Mouse (Mus musculus) embryonic facial prominence, embryonic 15.5 days (tissue): ENCODE data around the gene Fkbp8. TPM values are rescaled to one million over a fixed set of nuclear protein-coding genes. Genes with fewer than 3 reads are reported as not detected.
A peak's percentile ranks its signal among the peaks of the same experiment; 100 is the strongest.

ENCODE experiments used
- ATAC-seq: fragments of 200-750 bp; cut with Nextera tagmentation; 2 replicates; pipeline ENCODE4 v1.8.0; 2017; ENCODE audit warnings: low read depth, moderate TSS enrichment; ENCODE audit not compliant: insufficient number of reproducible peaks, low FRiP score, low TSS enrichment
- H3K27ac ChIP-seq: fragments of 300-500 bp; sonication (generic); replicated peaks from 2 replicates; pipeline ENCODE4 v1.5.1; 2015; ENCODE audit warnings: mild to moderate bottlenecking, inconsistent platforms
- H3K27me3 ChIP-seq: fragments of 300-500 bp; sonication (generic); 2 replicates; pipeline ENCODE4 v1.6.1; 2015; ENCODE audit warnings: inconsistent platforms
- H3K36me3 ChIP-seq: fragments of 300-500 bp; sonication (generic); 2 replicates; pipeline ENCODE4 v1.6.1; 2015; ENCODE audit warnings: mild to moderate bottlenecking, inconsistent platforms
- H3K4me1 ChIP-seq: fragments of 300-500 bp; sonication (generic); 2 replicates; pipeline ENCODE4 v1.6.1; 2015; ENCODE audit warnings: inconsistent platforms
- H3K4me2 ChIP-seq: fragments of 300-500 bp; sonication (generic); replicated peaks from 2 replicates; pipeline ENCODE4 v1.6.1; 2015; ENCODE audit warnings: mild to moderate bottlenecking, inconsistent platforms
- H3K4me3 ChIP-seq: fragments of 300-500 bp; sonication (generic); replicated peaks from 2 replicates; pipeline ENCODE4 v1.5.1; 2015; ENCODE audit warnings: mild to moderate bottlenecking, inconsistent platforms
- H3K9ac ChIP-seq: fragments of 300-500 bp; sonication (generic); 2 replicates; pipeline ENCODE4 v1.6.1; 2015; ENCODE audit warnings: inconsistent platforms
- H3K9me3 ChIP-seq: fragments of 300-500 bp; sonication (generic); replicated peaks from 2 replicates; pipeline ENCODE4 v1.6.1; 2016; ENCODE audit warnings: inconsistent platforms
- WGBS: fragments of 180-500 bp; shearing (Covaris S2); methylation state at CpG from one replicate; pipeline ENCODE4 v1.1.7; 2015; 5-methylcytosine and 5-hydroxymethylcytosine counted together
- polyA plus RNA-seq: library from polyadenylated mRNA; unstranded; fragments of >200 nt; fragmentation: Nextera tagmentation; extraction: Ambion mirVana; gene quantifications from 2 replicates; pipeline ENCODE4 v1.2.1, GENCODE M21; 2015

Fkbp8 gene
- polyA plus RNA-seq, result 310 and 324 TPM in 2 replicates

GRCm38 (mm10) chr8:70527512-70528181 is at the start of gene Fkbp8, which contains the start of gene Kxd1:
Gene Fkbp8, plus strand, starts transcription at chr8:70527724.
Gene Kxd1, minus strand, starts transcription at chr8:70527956.
- H3K27ac ChIP-seq, result peak within 1 kb of the TSS; percentile 89
- no peaks in the 10 kb centered on the region for H3K9me3 ChIP-seq
- H3K4me1 ChIP-seq, result peaks cover 33% of the 10 kb centered on the region
- peak within 1 kb of the TSS; percentile 86 for H3K4me3 ChIP-seq
- H3K4me2 ChIP-seq, result peak within 1 kb of the TSS; percentile 74
- no peaks in the 10 kb centered on the region for H3K27me3 ChIP-seq
- H3K36me3 ChIP-seq, result peaks cover 31% of the 10 kb centered on the region
- WGBS, result 1% methylated on average over 61 of the region's 61 CpGs
- peak within 1 kb of the TSS; percentile 78 for H3K9ac ChIP-seq
- ATAC-seq, result peak; percentile 93

GRCm38 (mm10) chr8:70481908-70482307 is 45.6 kb upstream of the Fkbp8 start:
- ATAC-seq, result no peak
- no peak overlapping the region for H3K4me3 ChIP-seq
- H3K4me1 ChIP-seq, result peaks cover 14% of the 10 kb centered on the region
- 79% methylated on average over 3 of the region's 3 CpGs for WGBS
- H3K4me2 ChIP-seq, result no peak overlapping the region
- H3K27ac ChIP-seq, result no peak overlapping the region
- peaks cover 14% of the 10 kb centered on the region for H3K27me3 ChIP-seq
- no peaks in the 10 kb centered on the region for H3K36me3 ChIP-seq
- no peak overlapping the region for H3K9ac ChIP-seq
- no peaks in the 10 kb centered on the region for H3K9me3 ChIP-seq

- no peaks in the 10 kb centered on the region for H3K9me3 ChIP-seq
- 52% methylated on average over 2 of the region's 2 CpGs for WGBS
- H3K9ac ChIP-seq, result no peak overlapping the region
- no peak for ATAC-seq
- H3K4me2 ChIP-seq, result no peak overlapping the region
- H3K27me3 ChIP-seq, result peaks cover 21% of the 10 kb centered on the region
- no peak overlapping the region for H3K4me3 ChIP-seq
- H3K27ac ChIP-seq, result no peak overlapping the region
- peaks cover 11% of the 10 kb centered on the region for H3K4me1 ChIP-seq
- no peaks in the 10 kb centered on the region for H3K36me3 ChIP-seq
These were observed 44.6 kb upstream of the Fkbp8 start for GRCm38 (mm10) chr8:70482943-70483342.

- Histone ChIP-seq H3K9me3 (no peaks in the 10 kb centered on the region), H3K4me3 (no peak overlapping the region), H3K36me3 (no peaks in the 10 kb centered on the region), H3K27me3 (peaks cover 53% of the 10 kb centered on the region), H3K9ac (no peak overlapping the region), H3K4me1 (peaks cover 41% of the 10 kb centered on the region), H3K27ac (no peak overlapping the region), H3K4me2 (peak overlapping the region; percentile 48; the same call in 1 of the 2 replicates)
- WGBS, result 46% methylated on average over 7 of the region's 7 CpGs
- no peak for ATAC-seq
These were observed 41.3 kb upstream of the Fkbp8 start for GRCm38 (mm10) chr8:70486191-70486681.

GRCm38 (mm10) chr8:70486941-70487520 is 40.5 kb upstream of the Fkbp8 start, which contains the start of gene Tmem59l:
Gene Tmem59l, minus strand, starts transcription at chr8:70487358.
- Histone ChIP-seq H3K27me3 (peaks cover 61% of the 10 kb centered on the region), H3K27ac (no peak within 1 kb of the TSS), H3K9ac (no peak within 1 kb of the TSS), H3K4me1 (peaks cover 49% of the 10 kb centered on the region), H3K36me3 (no peaks in the 10 kb centered on the region), H3K9me3 (no peaks in the 10 kb centered on the region), H3K4me3 (peak within 1 kb of the TSS; percentile 32), H3K4me2 (peak within 1 kb of the TSS; percentile 65)
- ATAC-seq, result no peak
- 7% methylated on average over 33 of the region's 33 CpGs for WGBS

GRCm38 (mm10) chr8:70487993-70488796 is 39.3 kb upstream of the Fkbp8 start:
- 5% methylated on average over 55 of the region's 55 CpGs for WGBS

GRCm38 (mm10) chr8:70488931-70489470 is 38.5 kb upstream of the Fkbp8 start:
- Histone ChIP-seq H3K9ac (0 out of 2 replicates have a peak overlapping the region, but pooled peaks have one; percentile 4), H3K27ac (peak overlapping the region; percentile 39; the same call in 1 of the 2 replicates), H3K36me3 (no peaks in the 10 kb centered on the region), H3K4me3 (peak overlapping the region; percentile 36), H3K9me3 (no peaks in the 10 kb centered on the region), H3K4me2 (peak overlapping the region; percentile 65), H3K4me1 (peaks cover 69% of the 10 kb centered on the region), H3K27me3 (peaks cover 80% of the 10 kb centered on the region)
- no peak for ATAC-seq
- WGBS, result 4% methylated on average over 14 of the region's 14 CpGs

More at GRCm38 (mm10) chr8:70487993-70488796, 39.3 kb upstream of the Fkbp8 start:
- Histone ChIP-seq H3K27ac (no peak overlapping the region), H3K4me2 (peak overlapping the region; percentile 65), H3K27me3 (peaks cover 71% of the 10 kb centered on the region), H3K36me3 (no peaks in the 10 kb centered on the region), H3K9ac (no peak overlapping the region), H3K4me1 (peaks cover 61% of the 10 kb centered on the region), H3K9me3 (no peaks in the 10 kb centered on the region), H3K4me3 (peak overlapping the region; percentile 31)
- no peak for ATAC-seq

- WGBS, result 2% methylated on average over 33 of the region's 41 CpGs
- no peaks in the 10 kb centered on the region for H3K36me3 ChIP-seq
- H3K27me3 ChIP-seq, result peaks cover 85% of the 10 kb centered on the region
- peaks cover 74% of the 10 kb centered on the region for H3K4me1 ChIP-seq
- H3K4me3 ChIP-seq, result peak overlapping the region; percentile 36
- H3K27ac ChIP-seq, result peak overlapping the region; percentile 39; the same call in 1 of the 2 replicates
- H3K9ac ChIP-seq, result 0 out of 2 replicates have a peak overlapping the region, but pooled peaks have one; percentile 4
- no peak for ATAC-seq
- H3K4me2 ChIP-seq, result peak overlapping the region; percentile 65
- no peaks in the 10 kb centered on the region for H3K9me3 ChIP-seq
These were observed 37.9 kb upstream of the Fkbp8 start for GRCm38 (mm10) chr8:70489576-70489975.

GRCm38 (mm10) chr8:70490061-70490879 is 37.3 kb upstream of the Fkbp8 start:
- Histone ChIP-seq H3K27me3 (peaks cover 92% of the 10 kb centered on the region), H3K4me2 (peak overlapping the region; percentile 88), H3K4me3 (peak overlapping the region; percentile 36; the same call in 1 of the 2 replicates), H3K27ac (peak overlapping the region; percentile 51), H3K4me1 (peaks cover 81% of the 10 kb centered on the region), H3K9ac (no peak overlapping the region), H3K36me3 (no peaks in the 10 kb centered on the region), H3K9me3 (no peaks in the 10 kb centered on the region)
- 31% methylated on average over 10 of the region's 10 CpGs for WGBS
- no peak for ATAC-seq

GRCm38 (mm10) chr8:70490880-70491495 is 36.5 kb upstream of the Fkbp8 start:
- H3K27ac ChIP-seq, result peak overlapping the region; percentile 51
- H3K9me3 ChIP-seq, result no peaks in the 10 kb centered on the region
- 7% methylated on average over 20 of the region's 20 CpGs for WGBS
- ATAC-seq, result no peak
- peaks cover 93% of the 10 kb centered on the region for H3K27me3 ChIP-seq
- peak overlapping the region; percentile 88 for H3K4me2 ChIP-seq
- no peak overlapping the region for H3K9ac ChIP-seq
- H3K4me3 ChIP-seq, result 0 out of 2 replicates have a peak overlapping the region, but pooled peaks have one; percentile 7
- H3K4me1 ChIP-seq, result peaks cover 89% of the 10 kb centered on the region
- H3K36me3 ChIP-seq, result no peaks in the 10 kb centered on the region
